Mouse (Mus musculus): ENCODE results near the gene Pnma1.

- no peak for TF ChIP-seq EP300 (IDR thresholded peaks at IDR 0.05; ENCODE audit: low read depth)
- TF ChIP-seq CTCF (IDR thresholded peaks at IDR 0.05; ENCODE audit: low read depth): 0 out of 2 replicates have a peak, but pooled peaks have one; percentile 10
Measured at GRCm38 (mm10) chr12:84176886-84177765, 28.8 kb upstream of the Pnma1 start.
